Mouse (Mus musculus): ENCODE measurements at regions not wholly inside any gene's neighbourhood (a gene's known extent, or its start where the extent isn't known, plus 50 kb on each side); places are given as distances from the start of the nearest gene placed in this dataset.

GRCm38 (mm10) chr7:111393846-111394245 is 311.0 kb upstream of the Eif4g2 start:
- no peaks in the 10 kb centered on the region for H3K79me2 ChIP-seq (ENCODE audit: control insufficient read depth, insufficient read depth)
- H3K4me2 ChIP-seq (ENCODE audit: low read depth): no peak overlapping the region
- H3K4me3 ChIP-seq: no peak overlapping the region
- no peaks in the 10 kb centered on the region for H3K36me3 ChIP-seq (ENCODE audit: control insufficient read depth, insufficient read depth)
- H3K27me3 ChIP-seq (ENCODE audit: control insufficient read depth, insufficient read depth, insufficient read length): no peaks in the 10 kb centered on the region
- no peak overlapping the region for H3ac ChIP-seq (ENCODE audit: control insufficient read depth, insufficient read length)
- TF ChIP-seq TCF3 (IDR thresholded peaks at IDR 0.05; ENCODE audit: insufficient read length, low read depth): no peak
- TF ChIP-seq MYOD1 (IDR thresholded peaks at IDR 0.05; ENCODE audit: control insufficient read depth in 1 of 3, insufficient read length in 2 of 3, low read depth in 2 of 3): no peak
- TF ChIP-seq TCF12 (IDR thresholded peaks at IDR 0.05; ENCODE audit: insufficient read depth, poor library complexity, severe bottlenecking): no peak
- no peak for TF ChIP-seq POLR2A (IDR thresholded peaks at IDR 0.05; ENCODE audit: insufficient read length, low read depth)
- TF ChIP-seq POLR2AphosphoS2 (IDR thresholded peaks at IDR 0.05; ENCODE audit: insufficient read length, low read depth): no peak
- TF ChIP-seq USF1 (IDR thresholded peaks at IDR 0.05; ENCODE audit: low read depth): no peak
- no peak for TF ChIP-seq MAX (IDR thresholded peaks at IDR 0.05; ENCODE audit: low read depth)
- TF ChIP-seq REST (IDR thresholded peaks at IDR 0.05; ENCODE audit: insufficient read depth, insufficient read length): no peak

GRCm38 (mm10) chr7:111389690-111390089 is 306.9 kb upstream of the Eif4g2 start:
- Histone ChIP-seq H3ac (ENCODE audit: control insufficient read depth, insufficient read length) (no peak overlapping the region), H3K4me3 (no peak overlapping the region), H3K36me3 (ENCODE audit: control insufficient read depth, insufficient read depth) (no peaks in the 10 kb centered on the region), H3K79me2 (ENCODE audit: control insufficient read depth, insufficient read depth) (no peaks in the 10 kb centered on the region), H3K27me3 (ENCODE audit: control insufficient read depth, insufficient read depth, insufficient read length) (no peaks in the 10 kb centered on the region), H3K4me2 (ENCODE audit: low read depth) (no peak overlapping the region)
- TF ChIP-seq TCF3 (IDR thresholded peaks at IDR 0.05; ENCODE audit: insufficient read length, low read depth): no peak
- peak in 1 of 3 experiments; percentile 38 for TF ChIP-seq MYOD1 (IDR thresholded peaks at IDR 0.05; ENCODE audit: control insufficient read depth in 1 of 3, insufficient read length in 2 of 3, low read depth in 2 of 3)
- no peak for TF ChIP-seq POLR2A (IDR thresholded peaks at IDR 0.05; ENCODE audit: insufficient read length, low read depth)
- no peak for TF ChIP-seq REST (IDR thresholded peaks at IDR 0.05; ENCODE audit: insufficient read depth, insufficient read length)
- TF ChIP-seq TCF12 (IDR thresholded peaks at IDR 0.05; ENCODE audit: insufficient read depth, poor library complexity, severe bottlenecking): peak; percentile 67
- TF ChIP-seq SRF (IDR thresholded peaks at IDR 0.05; ENCODE audit: control insufficient read depth, insufficient read length, low read depth): no peak
- TF ChIP-seq MYOG (IDR thresholded peaks at IDR 0.05; ENCODE audit: control insufficient read depth in 1 of 3, insufficient read depth in 1 of 3, insufficient read length in 2 of 3, low read depth in 2 of 3): peak in 2 of 3 experiments; percentile 14 to 70
- no peak for TF ChIP-seq CEBPB (IDR thresholded peaks at IDR 0.05; ENCODE audit: insufficient read depth, poor library complexity, severe bottlenecking)

GRCm38 (mm10) chr7:111374534-111374933 is 291.7 kb upstream of the Eif4g2 start:
- no peak overlapping the region for H3ac ChIP-seq (ENCODE audit: control insufficient read depth, insufficient read length)
- no peak overlapping the region for H3K4me3 ChIP-seq
- H3K4me2 ChIP-seq (ENCODE audit: low read depth): no peak overlapping the region
- no peak for TF ChIP-seq TCF3 (IDR thresholded peaks at IDR 0.05; ENCODE audit: insufficient read length, low read depth)
- TF ChIP-seq MYOG (IDR thresholded peaks at IDR 0.05; ENCODE audit: control insufficient read depth in 1 of 3, insufficient read depth in 1 of 3, insufficient read length in 2 of 3, low read depth in 2 of 3): no peak
- TF ChIP-seq E2F4 (IDR thresholded peaks at IDR 0.05; ENCODE audit: insufficient read depth): no peak
- TF ChIP-seq USF1 (IDR thresholded peaks at IDR 0.05; ENCODE audit: low read depth): no peak
- no peak for TF ChIP-seq CEBPB (IDR thresholded peaks at IDR 0.05; ENCODE audit: insufficient read depth, poor library complexity, severe bottlenecking)
- no peak for TF ChIP-seq REST (IDR thresholded peaks at IDR 0.05; ENCODE audit: insufficient read depth, insufficient read length)
- TF ChIP-seq TCF12 (IDR thresholded peaks at IDR 0.05; ENCODE audit: insufficient read depth, poor library complexity, severe bottlenecking): no peak
- no peak for TF ChIP-seq MYOD1 (IDR thresholded peaks at IDR 0.05; ENCODE audit: control insufficient read depth in 1 of 3, insufficient read length in 2 of 3, low read depth in 2 of 3)
- TF ChIP-seq MAX (IDR thresholded peaks at IDR 0.05; ENCODE audit: low read depth): no peak
- no peak for TF ChIP-seq POLR2A (IDR thresholded peaks at IDR 0.05; ENCODE audit: insufficient read length, low read depth)
- no peak for TF ChIP-seq SRF (IDR thresholded peaks at IDR 0.05; ENCODE audit: control insufficient read depth, insufficient read length, low read depth)
- no peak for TF ChIP-seq POLR2AphosphoS2 (IDR thresholded peaks at IDR 0.05; ENCODE audit: insufficient read length, low read depth)
- no peaks in the 10 kb centered on the region for H3K79me2 ChIP-seq (ENCODE audit: control insufficient read depth, insufficient read depth)
- H3K27me3 ChIP-seq (ENCODE audit: control insufficient read depth, insufficient read depth, insufficient read length): no peaks in the 10 kb centered on the region
- no peaks in the 10 kb centered on the region for H3K36me3 ChIP-seq (ENCODE audit: control insufficient read depth, insufficient read depth)

- H3K27me3 ChIP-seq (ENCODE audit: control insufficient read depth, insufficient read depth, insufficient read length): no peaks in the 10 kb centered on the region
- TF ChIP-seq CEBPB (IDR thresholded peaks at IDR 0.05; ENCODE audit: insufficient read depth, poor library complexity, severe bottlenecking) (no peak), E2F4 (IDR thresholded peaks at IDR 0.05; ENCODE audit: insufficient read depth) (no peak)
- no peaks in the 10 kb centered on the region for H3K79me2 ChIP-seq (ENCODE audit: control insufficient read depth, insufficient read depth)
- H3K4me3 ChIP-seq: no peak overlapping the region
- H3K36me3 ChIP-seq (ENCODE audit: control insufficient read depth, insufficient read depth): no peaks in the 10 kb centered on the region
- no peak overlapping the region for H3ac ChIP-seq (ENCODE audit: control insufficient read depth, insufficient read length)
- H3K4me2 ChIP-seq (ENCODE audit: low read depth): no peak overlapping the region
These were observed 290.7 kb upstream of the Eif4g2 start for GRCm38 (mm10) chr7:111373380-111374173.

- TF ChIP-seq SRF (IDR thresholded peaks at IDR 0.05; ENCODE audit: control insufficient read depth, insufficient read length, low read depth) (no peak), USF1 (IDR thresholded peaks at IDR 0.05; ENCODE audit: low read depth) (no peak), POLR2AphosphoS2 (IDR thresholded peaks at IDR 0.05; ENCODE audit: insufficient read length, low read depth) (no peak), MYOD1 (IDR thresholded peaks at IDR 0.05; ENCODE audit: control insufficient read depth in 1 of 3, insufficient read length in 2 of 3, low read depth in 2 of 3) (no peak), POLR2A (IDR thresholded peaks at IDR 0.05; ENCODE audit: insufficient read length, low read depth) (no peak), E2F4 (IDR thresholded peaks at IDR 0.05; ENCODE audit: insufficient read depth) (no peak), MYOG (IDR thresholded peaks at IDR 0.05; ENCODE audit: control insufficient read depth in 1 of 3, insufficient read depth in 1 of 3, insufficient read length in 2 of 3, low read depth in 2 of 3) (no peak), REST (IDR thresholded peaks at IDR 0.05; ENCODE audit: insufficient read depth, insufficient read length) (no peak), CEBPB (IDR thresholded peaks at IDR 0.05; ENCODE audit: insufficient read depth, poor library complexity, severe bottlenecking) (no peak), TCF3 (IDR thresholded peaks at IDR 0.05; ENCODE audit: insufficient read length, low read depth) (no peak), TCF12 (IDR thresholded peaks at IDR 0.05; ENCODE audit: insufficient read depth, poor library complexity, severe bottlenecking) (no peak), MAX (IDR thresholded peaks at IDR 0.05; ENCODE audit: low read depth) (no peak)
- no peaks in the 10 kb centered on the region for H3K27me3 ChIP-seq (ENCODE audit: control insufficient read depth, insufficient read depth, insufficient read length)
- H3K4me3 ChIP-seq: no peak overlapping the region
- H3K4me2 ChIP-seq (ENCODE audit: low read depth): no peak overlapping the region
- no peaks in the 10 kb centered on the region for H3K79me2 ChIP-seq (ENCODE audit: control insufficient read depth, insufficient read depth)
- no peak overlapping the region for H3ac ChIP-seq (ENCODE audit: control insufficient read depth, insufficient read length)
- no peaks in the 10 kb centered on the region for H3K36me3 ChIP-seq (ENCODE audit: control insufficient read depth, insufficient read depth)
These were observed 287.6 kb upstream of the Eif4g2 start for GRCm38 (mm10) chr7:111370421-111370887.

Measured in myocyte (in vitro differentiated cells).